Mouse (Mus musculus): Measurements from ENCODE around the gene Gm5640.
A peak's percentile ranks its signal among the peaks of the same experiment; 100 is the strongest.
"Not testable (repeated sequence)": the region's sequence is repeated elsewhere in the genome, so short reads cannot be mapped to it uniquely, and the experiment has no call there.

The Gm5640 gene

GRCm38 (mm10) chrX:74645466-74646323, at the start of gene Gm5640:
Gene Gm5640, minus strand, starts transcription at chrX:74645635.
- peak; percentile 18 for DNase-seq

GRCm38 (mm10) chrX:74646393-74646792, 958 bp upstream of the Gm5640 start:
- not testable (repeated sequence) for DNase-seq

- no peak for DNase-seq
These were observed 53.1 kb downstream of the Gm5640 start, which contains the start of gene Olfr1325 for GRCm38 (mm10) chrX:74592379-74592778. Gene Olfr1325, plus strand, starts transcription at chrX:74592679.
